Mouse (Mus musculus) liver, embryonic 14.5 days (tissue): ENCODE data around the gene Actn4.

Source experiments
- CTCF ChIP-seq: IDR thresholded peaks from 2 replicates; pipeline ENCODE4 v1.5.1; 2016; ENCODE audit warnings: antibody characterized with exemption, low read depth, control low read depth
- EP300 ChIP-seq: IDR thresholded peaks from 2 replicates; pipeline ENCODE4 v1.6.1; 2016; ENCODE audit warnings: antibody characterized with exemption, low read depth

- TF ChIP-seq EP300: no peak
- no peak for TF ChIP-seq CTCF
These were observed 18.5 kb downstream of the Actn4 start for GRCm38 (mm10) chr7:28943451-28944180.
